ENCODE assay signal across 26 mouse cellular contexts in the genomic region with DNA sequence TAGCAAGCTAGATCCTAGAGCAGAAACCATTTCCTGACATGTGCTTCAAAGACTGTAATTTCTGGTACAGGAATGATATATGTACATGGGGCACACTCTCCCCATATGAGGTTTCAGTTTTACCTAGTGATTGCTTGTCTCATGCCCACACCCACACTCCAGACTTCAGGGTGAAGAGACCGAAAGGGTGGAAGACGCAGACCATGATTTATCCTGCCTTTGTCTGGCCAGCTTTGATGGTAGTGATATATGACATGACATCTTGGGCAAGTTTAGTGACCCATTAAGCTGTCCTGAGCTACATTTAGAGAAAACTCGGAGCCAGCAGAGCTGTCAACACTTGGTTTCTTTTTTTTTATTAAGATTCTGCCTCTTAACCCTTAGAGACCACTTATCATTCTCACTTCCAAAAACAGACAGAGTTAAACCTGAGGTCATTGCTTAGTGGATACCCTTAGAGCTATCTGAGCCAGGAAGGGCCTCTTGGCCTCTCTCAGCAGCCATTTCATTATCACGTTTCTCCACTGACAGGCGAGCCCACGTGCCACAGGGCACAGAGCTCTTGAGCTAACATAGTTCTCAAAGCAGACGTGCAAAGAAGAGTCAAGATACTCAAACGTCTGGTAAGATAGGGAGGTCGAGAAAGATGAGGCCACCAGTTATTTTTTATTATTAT.
DNase-seq lines count a peak whose midpoint lies in the region; ATAC-seq and TF ChIP-seq lines count a peak whose summit lies in the region.
"Had no signal": no experiment of that assay in that cellular context is flagged by ENCODE, and none has a peak within 500 bp of the region (broad histone marks: within the 10 kb centered on the region; RNA-seq: fewer than 3 reads in every experiment).

No protein-coding gene starts in this region.

- peak; percentile 57; the same call in 1 of the 2 replicates for ATAC-seq in kidney, postnatal 0 days (replicated peaks; ENCODE audit: low FRiP score, low read depth)
- ATAC-seq: activated CD4-positive, CD25-positive, alpha-beta regulatory T cell, adult 4 months; intestine, embryonic 15.5 days; lung, postnatal 0 days; Patski had no signal

- H3K4me2 ChIP-seq in kidney, postnatal 0 days (ENCODE audit: low read length), result no peak overlapping the region
- H3K4me2 ChIP-seq: forebrain, embryonic 12.5 days; hindbrain, embryonic 14.5 days; intestine, embryonic 15.5 days; midbrain, embryonic 12.5 days had no signal

- H3K36me3 ChIP-seq in kidney, postnatal 0 days (ENCODE audit: insufficient read depth, low read length), result no peaks in the 10 kb centered on the region
- H3K36me3 ChIP-seq: embryonic facial prominence, embryonic 10.5 days; forebrain, embryonic 12.5 days; intestine, embryonic 15.5 days; midbrain, embryonic 12.5 days had no signal

- peak; percentile 9 to 14 for DNase-seq in heart, adult 18-20 months
- DNase-seq in heart, adult 11 months, result no peak
- peak; percentile 73 for DNase-seq in kidney, postnatal 0 days (ENCODE audit: low spot score)
- DNase-seq in kidney, adult 9 months, result no peak
- peak; percentile 21 for DNase-seq in heart, postnatal 4 days
- DNase-seq in thymus, postnatal 4 days, result no peak
- DNase-seq in adrenal gland, postnatal 25 days, result no peak
- no peak for DNase-seq in MN1 (ENCODE audit: low spot score)
- DNase-seq: adrenal gland, postnatal 14 days; cerebellum, adult 11 months; cerebellum, postnatal 10 days; gastrocnemius, postnatal 10 days; kidney, postnatal 14 days; left cerebral cortex, postnatal 4 days; liver; right cerebral cortex, postnatal 14 days; thymus, adult 2 months had no signal

- H3K4me3 ChIP-seq in kidney, postnatal 0 days (replicated peaks; ENCODE audit: low read depth, low read length), result no peak overlapping the region
- H3K4me3 ChIP-seq: embryonic facial prominence, embryonic 10.5 days; forebrain, embryonic 12.5 days; intestine, embryonic 15.5 days; midbrain, embryonic 12.5 days; myocyte had no signal

- no peak overlapping the region for H3K9ac ChIP-seq in kidney, postnatal 0 days (ENCODE audit: low read depth, low read length)
- H3K9ac ChIP-seq: forebrain, embryonic 12.5 days; hindbrain, embryonic 14.5 days; intestine, embryonic 15.5 days; midbrain, embryonic 12.5 days had no signal

- WGBS in kidney, postnatal 0 days, result 16% methylated on average over 9 of the region's 9 CpGs

- no peak for TF ChIP-seq CTCF in kidney, postnatal 0 days (IDR thresholded peaks at IDR 0.05; ENCODE audit: low read depth)

- no peaks in the 10 kb centered on the region for H3K9me3 ChIP-seq in kidney, postnatal 0 days (replicated peaks; ENCODE audit: low read length)
- H3K9me3 ChIP-seq: embryonic facial prominence, embryonic 10.5 days; forebrain, embryonic 12.5 days; intestine, embryonic 15.5 days; midbrain, embryonic 12.5 days had no signal

- H3K4me1 ChIP-seq in kidney, postnatal 0 days (replicated peaks; ENCODE audit: insufficient read depth, low read length), result no peaks in the 10 kb centered on the region
- H3K4me1 ChIP-seq: embryonic facial prominence, embryonic 10.5 days; forebrain, embryonic 12.5 days; intestine, embryonic 15.5 days; midbrain, embryonic 12.5 days had no signal

- H3K27me3 ChIP-seq in kidney, postnatal 0 days (ENCODE audit: insufficient read depth, low read length), result no peaks in the 10 kb centered on the region
- H3K27me3 ChIP-seq: forebrain, embryonic 12.5 days; intestine, embryonic 15.5 days; midbrain, embryonic 12.5 days; Patski had no signal

- no peak overlapping the region for H3K27ac ChIP-seq in kidney, postnatal 0 days
- H3K27ac ChIP-seq: embryonic facial prominence, embryonic 10.5 days; forebrain, embryonic 12.5 days; hindbrain, embryonic 14.5 days; intestine, embryonic 15.5 days; midbrain, embryonic 12.5 days had no signal

Comparison
In these comparisons a context has a peak if more than half of its experiments do, and no peak if none do; other contexts are left out.
1. DNase-seq: peak in heart, adult 18-20 months (2 of 2), kidney, postnatal 0 days (single experiment) and heart, postnatal 4 days (single experiment); none in heart, adult 11 months (single experiment), kidney, adult 9 months (single experiment), thymus, postnatal 4 days (single experiment), adrenal gland, postnatal 25 days (single experiment) and MN1 (single experiment).